Mouse (Mus musculus): ENCODE data around the gene Gm13941. TPM values are rescaled to one million over a fixed set of nuclear protein-coding genes. Genes with fewer than 3 reads are reported as not detected.
A peak's percentile ranks its signal among the peaks of the same experiment; 100 is the strongest.

Gene Gm13941
- polyA plus RNA-seq (2012; rRNA removed) (not detected in 2 replicates), polyA plus RNA-seq (2014; fragmentation: Nextera tagmentation; extraction: Ambion mirVana) (not detected in 2 replicates)

DNA sequence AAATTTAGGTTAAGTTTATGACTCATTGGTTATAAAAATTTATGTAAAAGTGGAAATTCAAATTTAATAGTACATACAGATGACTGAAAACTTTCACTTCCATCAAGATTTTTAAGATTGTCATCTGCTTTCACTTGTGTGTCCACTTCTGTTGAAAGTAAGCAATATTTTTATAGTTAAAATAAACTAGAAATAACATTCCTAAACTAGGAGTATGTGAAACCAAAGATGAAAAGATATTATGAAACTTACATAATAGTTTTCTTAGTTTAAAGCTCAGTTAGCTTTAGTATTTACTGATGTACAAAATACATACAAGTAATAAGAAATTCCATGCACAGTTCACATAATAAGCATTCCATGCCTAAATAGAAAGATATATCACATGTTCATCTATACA is at the start of gene Gm13941:
TSS of gene Gm13941 (minus strand) at position 101 of the 400 bp plus-strand sequence.
- H3K27me3 ChIP-seq (ENCODE audit: control insufficient read depth, insufficient read depth, low read length) = no peaks in the 10 kb centered on the region
- no peaks in the 10 kb centered on the region for H3K4me1 ChIP-seq (ENCODE audit: control insufficient read depth, insufficient read depth, low read length)
- no peak within 1 kb of the TSS for H3K9ac ChIP-seq (ENCODE audit: low read depth, low read length, severe bottlenecking)
- ATAC-seq (ENCODE audit: low FRiP score, low read depth) = no peak
- H3K36me3 ChIP-seq (ENCODE audit: control insufficient read depth, insufficient read depth, low read length) = no peaks in the 10 kb centered on the region
- H3K4me2 ChIP-seq (replicated peaks; ENCODE audit: low read depth, low read length, severe bottlenecking) = no peak within 1 kb of the TSS
- no peak for DNase-seq (ENCODE audit: low spot score)
- TF ChIP-seq POLR2A (IDR thresholded peaks at IDR 0.05; ENCODE audit: borderline replicate concordance, extremely low read depth, insufficient read depth, insufficient read length) = no peak
- H3K9me3 ChIP-seq (ENCODE audit: control insufficient read depth, low read length) = no peaks in the 10 kb centered on the region
- no peak within 1 kb of the TSS for H3K27ac ChIP-seq (replicated peaks; ENCODE audit: low read depth, low read length)
- no peak within 1 kb of the TSS for H3K4me3 ChIP-seq (replicated peaks; ENCODE audit: low read length)

DNA sequence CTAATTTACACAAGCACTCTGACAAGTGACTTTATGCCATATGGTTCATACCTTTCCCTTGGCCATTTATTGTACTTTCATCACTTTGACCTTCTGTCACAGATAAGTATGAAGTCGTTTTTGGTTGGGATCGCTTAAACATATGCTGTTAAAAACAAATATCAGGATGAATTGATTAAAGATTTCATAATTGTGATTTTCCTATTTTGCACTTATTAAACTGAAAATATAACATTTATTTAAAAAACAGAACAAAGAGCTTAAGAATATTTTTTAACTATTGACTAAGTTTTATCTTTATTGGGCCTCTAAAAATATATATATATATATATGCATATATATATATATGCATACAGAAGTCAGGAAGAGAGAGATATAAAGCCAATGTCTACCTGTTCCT is 47.1 kb upstream of the Gm13941 start, which contains the start of gene Gm15130:
TSS of gene Gm15130 (minus strand) at position 101 of the 400 bp plus-strand sequence.
- ATAC-seq (ENCODE audit: low FRiP score, low read depth) (no peak), DNase-seq (ENCODE audit: low spot score) (no peak)
- Histone ChIP-seq H3K4me1 (ENCODE audit: control insufficient read depth, insufficient read depth, low read length) (no peaks in the 10 kb centered on the region), H3K27ac (replicated peaks; ENCODE audit: low read depth, low read length) (no peak within 1 kb of the TSS), H3K27me3 (ENCODE audit: control insufficient read depth, insufficient read depth, low read length) (no peaks in the 10 kb centered on the region), H3K4me3 (replicated peaks; ENCODE audit: low read length) (no peak within 1 kb of the TSS), H3K4me2 (replicated peaks; ENCODE audit: low read depth, low read length, severe bottlenecking) (no peak within 1 kb of the TSS), H3K36me3 (ENCODE audit: control insufficient read depth, insufficient read depth, low read length) (no peaks in the 10 kb centered on the region), H3K9me3 (ENCODE audit: control insufficient read depth, low read length) (no peaks in the 10 kb centered on the region), H3K9ac (ENCODE audit: low read depth, low read length, severe bottlenecking) (no peak within 1 kb of the TSS)
- no peak for TF ChIP-seq POLR2A (IDR thresholded peaks at IDR 0.05; ENCODE audit: borderline replicate concordance, extremely low read depth, insufficient read depth, insufficient read length)
- 75% methylated on average over 2 of the region's 2 CpGs for WGBS

DNA sequence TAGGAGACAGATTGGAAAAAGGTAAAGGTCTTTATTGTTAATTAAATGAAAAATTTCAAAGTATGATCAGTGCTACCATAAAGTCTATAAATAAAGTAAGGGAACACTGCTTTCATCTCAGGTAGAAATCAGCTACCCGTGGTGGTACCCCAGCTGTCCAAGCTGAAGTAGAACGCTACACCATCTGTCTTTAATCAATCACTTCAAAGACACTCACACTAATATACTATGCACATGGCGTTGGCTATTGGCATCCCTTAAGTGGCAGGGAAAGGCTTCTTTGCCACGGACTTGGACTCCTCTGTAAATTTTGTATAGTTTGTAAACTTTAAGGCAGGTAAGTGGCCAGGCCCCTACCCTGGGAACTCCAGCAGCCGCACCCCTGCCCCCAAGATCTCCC is 30.0 kb upstream of the Gm13941 start:
- Histone ChIP-seq H3K27me3 (ENCODE audit: control insufficient read depth, insufficient read depth, low read length) (no peaks in the 10 kb centered on the region), H3K36me3 (ENCODE audit: control insufficient read depth, insufficient read depth, low read length) (no peaks in the 10 kb centered on the region), H3K27ac (replicated peaks; ENCODE audit: low read depth, low read length) (no peak overlapping the region), H3K9ac (ENCODE audit: low read depth, low read length, severe bottlenecking) (no peak overlapping the region), H3K4me2 (replicated peaks; ENCODE audit: low read depth, low read length, severe bottlenecking) (no peak overlapping the region), H3K4me3 (replicated peaks; ENCODE audit: low read length) (no peak overlapping the region), H3K9me3 (ENCODE audit: control insufficient read depth, low read length) (no peaks in the 10 kb centered on the region), H3K4me1 (ENCODE audit: control insufficient read depth, insufficient read depth, low read length) (no peaks in the 10 kb centered on the region)
- WGBS = 20% methylated on average over 5 of the region's 5 CpGs
- DNase-seq (ENCODE audit: low spot score) (no peak), ATAC-seq (ENCODE audit: low FRiP score, low read depth) (no peak)
- no peak for TF ChIP-seq POLR2A (IDR thresholded peaks at IDR 0.05; ENCODE audit: borderline replicate concordance, extremely low read depth, insufficient read depth, insufficient read length)

DNA sequence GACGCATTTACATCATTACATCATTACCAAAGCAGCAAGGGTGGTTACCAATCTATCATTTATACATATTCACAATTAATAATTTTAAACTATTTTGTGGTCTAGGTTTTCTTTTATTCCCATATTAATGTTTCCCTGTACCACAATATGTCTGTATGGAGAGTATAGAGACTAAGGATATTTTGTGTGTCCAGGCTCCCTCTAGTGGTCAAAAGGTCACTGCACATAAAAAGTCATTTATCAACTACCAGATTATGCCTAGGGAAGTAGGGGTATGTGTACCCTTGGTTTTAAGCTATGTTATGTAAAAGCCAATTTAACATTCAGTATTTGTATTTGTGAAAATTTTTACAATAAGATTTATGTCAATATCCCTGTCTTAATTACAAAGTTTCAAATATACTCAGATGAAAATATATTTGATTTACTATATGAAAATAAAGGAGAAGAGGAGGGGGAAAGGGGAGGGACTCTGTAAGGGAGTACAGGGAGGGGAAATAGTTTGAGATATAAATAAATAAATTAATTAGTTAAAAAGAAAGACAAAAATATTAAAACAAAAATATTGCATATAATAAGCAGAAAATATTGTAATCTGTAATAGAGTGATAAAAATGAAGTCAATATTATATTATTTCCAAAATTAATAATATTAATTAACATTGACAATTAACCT is 47.1 kb downstream of the Gm13941 start:
- H3K9me3 ChIP-seq (ENCODE audit: control insufficient read depth, low read length) = no peaks in the 10 kb centered on the region
- no peaks in the 10 kb centered on the region for H3K36me3 ChIP-seq (ENCODE audit: control insufficient read depth, insufficient read depth, low read length)
- WGBS = 95% methylated on average over 1 of the region's 1 CpGs
- DNase-seq (ENCODE audit: low spot score) (peak; percentile 75), ATAC-seq (ENCODE audit: low FRiP score, low read depth) (peak; percentile 41; the same call in 1 of the 2 replicates)
- no peak overlapping the region for H3K4me2 ChIP-seq (replicated peaks; ENCODE audit: low read depth, low read length, severe bottlenecking)
- no peak for TF ChIP-seq POLR2A (IDR thresholded peaks at IDR 0.05; ENCODE audit: borderline replicate concordance, extremely low read depth, insufficient read depth, insufficient read length)
- H3K27ac ChIP-seq (replicated peaks; ENCODE audit: low read depth, low read length) = no peak overlapping the region
- H3K4me1 ChIP-seq (ENCODE audit: control insufficient read depth, insufficient read depth, low read length) = no peaks in the 10 kb centered on the region
- no peaks in the 10 kb centered on the region for H3K27me3 ChIP-seq (ENCODE audit: control insufficient read depth, insufficient read depth, low read length)
- H3K9ac ChIP-seq (ENCODE audit: low read depth, low read length, severe bottlenecking) = no peak overlapping the region
- no peak overlapping the region for H3K4me3 ChIP-seq (replicated peaks; ENCODE audit: low read length)

Other genes starting within 250 kb of the Gm13941 start
- 0.13 and 0.24 TPM in 2 replicates for gene Ano3, start 155.1 kb downstream of the Gm13941 start, polyA plus RNA-seq (2012; rRNA removed)
- gene Ano3, start 155.1 kb downstream of the Gm13941 start, polyA plus RNA-seq (2014; fragmentation: Nextera tagmentation; extraction: Ambion mirVana) = 0.10 and 0.21 TPM in 2 replicates
- not detected in 2 replicates for gene Gm15130, start 47.0 kb upstream of the Gm13941 start, polyA plus RNA-seq (2012; rRNA removed)
- not detected in 2 replicates for gene Gm15130, start 47.0 kb upstream of the Gm13941 start, polyA plus RNA-seq (2014; fragmentation: Nextera tagmentation; extraction: Ambion mirVana)
- gene 4930430A15Rik, start 123.6 kb upstream of the Gm13941 start, polyA plus RNA-seq (2012; rRNA removed) = not detected in 2 replicates
- not detected in 2 replicates for gene 4930430A15Rik, start 123.6 kb upstream of the Gm13941 start, polyA plus RNA-seq (2014; fragmentation: Nextera tagmentation; extraction: Ambion mirVana)
- gene Olfr1275, start 129.3 kb upstream of the Gm13941 start, polyA plus RNA-seq (2012; rRNA removed) = not detected in 2 replicates
- gene Olfr1275, start 129.3 kb upstream of the Gm13941 start, polyA plus RNA-seq (2014; fragmentation: Nextera tagmentation; extraction: Ambion mirVana) = not detected in 2 replicates
- not detected in 2 replicates for gene Olfr1276, start 148.5 kb upstream of the Gm13941 start, polyA plus RNA-seq (2012; rRNA removed)
- not detected in 2 replicates for gene Olfr1276, start 148.5 kb upstream of the Gm13941 start, polyA plus RNA-seq (2014; fragmentation: Nextera tagmentation; extraction: Ambion mirVana)
- not detected in 2 replicates for gene Olfr1277, start 168.1 kb upstream of the Gm13941 start, polyA plus RNA-seq (2012; rRNA removed)
- gene Olfr1277, start 168.1 kb upstream of the Gm13941 start, polyA plus RNA-seq (2014; fragmentation: Nextera tagmentation; extraction: Ambion mirVana) = not detected in 2 replicates
- gene Olfr1278, start 184.2 kb upstream of the Gm13941 start, polyA plus RNA-seq (2012; rRNA removed) = not detected in 2 replicates
- gene Olfr1278, start 184.2 kb upstream of the Gm13941 start, polyA plus RNA-seq (2014; fragmentation: Nextera tagmentation; extraction: Ambion mirVana) = not detected in 2 replicates
- gene Olfr1279, start 194.7 kb upstream of the Gm13941 start, polyA plus RNA-seq (2012; rRNA removed) = not detected in 2 replicates
- gene Olfr1279, start 194.7 kb upstream of the Gm13941 start, polyA plus RNA-seq (2014; fragmentation: Nextera tagmentation; extraction: Ambion mirVana) = not detected in 2 replicates
- gene Olfr1280, start 208.0 kb upstream of the Gm13941 start, polyA plus RNA-seq (2012; rRNA removed) = not detected in 2 replicates
- gene Olfr1280, start 208.0 kb upstream of the Gm13941 start, polyA plus RNA-seq (2014; fragmentation: Nextera tagmentation; extraction: Ambion mirVana) = not detected in 2 replicates
- not detected in 2 replicates for gene Olfr1281, start 220.5 kb upstream of the Gm13941 start, polyA plus RNA-seq (2012; rRNA removed)
- gene Olfr1281, start 220.5 kb upstream of the Gm13941 start, polyA plus RNA-seq (2014; fragmentation: Nextera tagmentation; extraction: Ambion mirVana) = not detected in 2 replicates
- not detected in 2 replicates for gene Olfr1282, start 230.1 kb upstream of the Gm13941 start, polyA plus RNA-seq (2012; rRNA removed)
- gene Olfr1282, start 230.1 kb upstream of the Gm13941 start, polyA plus RNA-seq (2014; fragmentation: Nextera tagmentation; extraction: Ambion mirVana) = not detected in 2 replicates